Mouse (Mus musculus) liver, adult 2 months (tissue): ENCODE results near the gene Wnt3a.

ENCODE experiments used
- CTCF ChIP-seq: fragments of 200-500 bp; IDR thresholded peaks from 2 replicates; pipeline ENCODE4 v1.5.1; 2011; ENCODE audit warnings: low read depth, low read length, control low read depth
- POLR2A ChIP-seq: fragments of 200-500 bp; IDR thresholded peaks from 2 replicates; pipeline ENCODE4 v1.6.1; 2011; ENCODE audit warnings: low read length, control low read depth; ENCODE audit not compliant: insufficient read depth; ENCODE audit errors: extremely low read depth

GRCm38 (mm10) chr11:59337955-59338735 lies 47.6 kb upstream of the Wnt3a start:
- TF ChIP-seq POLR2A (no peak), CTCF (no peak)
